Mouse (Mus musculus): ENCODE measurements around the gene Atf2. TPM values are rescaled to one million over a fixed set of nuclear protein-coding genes. Genes with fewer than 3 reads are reported as not detected.
"Not testable (repeated sequence)": the region's sequence is repeated elsewhere in the genome, so short reads cannot be mapped to it uniquely, and the experiment has no call there.

The Atf2 gene
- polyA plus RNA-seq, 1 experiment: 22.0 TPM

- no peaks in the 10 kb centered on the region for H3K27me3 ChIP-seq (replicated peaks; ENCODE audit: control insufficient read depth, insufficient read depth, low read length)
- 64% methylated on average over 1 of the region's 1 CpGs for WGBS
Measured at GRCm38 (mm10) chr2:73833284-73833683, 59.2 kb downstream of the Atf2 start.

GRCm38 (mm10) chr2:73818742-73819141, 73.7 kb downstream of the Atf2 start:
- H3K4me3 ChIP-seq (ENCODE audit: insufficient read depth, low read depth, low read length): no peak overlapping the region

More at GRCm38 (mm10) chr2:73833284-73833683, 59.2 kb downstream of the Atf2 start:
- Histone ChIP-seq H3K4me1 (ENCODE audit: control insufficient read depth, insufficient read depth, low read length) (no peaks in the 10 kb centered on the region), H3K4me3 (ENCODE audit: insufficient read depth, low read depth, low read length) (no peak overlapping the region), H3K27ac (ENCODE audit: insufficient read depth, low read depth, low read length) (no peak overlapping the region), H3K36me3 (ENCODE audit: control insufficient read depth, insufficient read depth, low read length) (peaks cover 1% of the 10 kb centered on the region)
- TF ChIP-seq CTCF (conservative IDR thresholded peaks at IDR 0.05; ENCODE audit: insufficient read depth, insufficient read length, low read depth, low read length): no peak
- no peak for TF ChIP-seq POLR2A (IDR thresholded peaks at IDR 0.05; ENCODE audit: low read depth, low read length)
- DNase-seq: no peak

GRCm38 (mm10) chr2:73807609-73808008, 84.8 kb downstream of the Atf2 start:
- Histone ChIP-seq H3K27ac (ENCODE audit: insufficient read depth, low read depth, low read length) (no peak overlapping the region), H3K4me1 (ENCODE audit: control insufficient read depth, insufficient read depth, low read length) (no peaks in the 10 kb centered on the region), H3K4me3 (ENCODE audit: insufficient read depth, low read depth, low read length) (no peak overlapping the region), H3K36me3 (ENCODE audit: control insufficient read depth, insufficient read depth, low read length) (no peaks in the 10 kb centered on the region), H3K27me3 (replicated peaks; ENCODE audit: control insufficient read depth, insufficient read depth, low read length) (no peaks in the 10 kb centered on the region)
- WGBS: 84% methylated on average over 8 of the region's 8 CpGs
- TF ChIP-seq CTCF (conservative IDR thresholded peaks at IDR 0.05; ENCODE audit: insufficient read depth, insufficient read length, low read depth, low read length): no peak
- no peak for TF ChIP-seq POLR2A (IDR thresholded peaks at IDR 0.05; ENCODE audit: low read depth, low read length)
- no peak for DNase-seq

More at GRCm38 (mm10) chr2:73818742-73819141, 73.7 kb downstream of the Atf2 start:
- no peaks in the 10 kb centered on the region for H3K4me1 ChIP-seq (ENCODE audit: control insufficient read depth, insufficient read depth, low read length)
- peaks cover 2% of the 10 kb centered on the region; the same call in 1 of the 2 replicates for H3K36me3 ChIP-seq (ENCODE audit: control insufficient read depth, insufficient read depth, low read length)
- no peak for DNase-seq
- H3K27me3 ChIP-seq (replicated peaks; ENCODE audit: control insufficient read depth, insufficient read depth, low read length): no peaks in the 10 kb centered on the region
- 83% methylated on average over 4 of the region's 4 CpGs for WGBS
- TF ChIP-seq POLR2A (IDR thresholded peaks at IDR 0.05; ENCODE audit: low read depth, low read length) (no peak), CTCF (conservative IDR thresholded peaks at IDR 0.05; ENCODE audit: insufficient read depth, insufficient read length, low read depth, low read length) (no peak)
- H3K27ac ChIP-seq (ENCODE audit: insufficient read depth, low read depth, low read length): no peak overlapping the region

- not testable (repeated sequence) for H3K36me3 ChIP-seq (ENCODE audit: control insufficient read depth, insufficient read depth, low read length); H3K4me3 ChIP-seq (ENCODE audit: insufficient read depth, low read depth, low read length); H3K27ac ChIP-seq (ENCODE audit: insufficient read depth, low read depth, low read length); H3K4me1 ChIP-seq (ENCODE audit: control insufficient read depth, insufficient read depth, low read length); DNase-seq; H3K27me3 ChIP-seq (replicated peaks; ENCODE audit: control insufficient read depth, insufficient read depth, low read length)
- WGBS: 88% methylated on average over 9 of the region's 9 CpGs
Measured at GRCm38 (mm10) chr2:73800127-73800526, 92.3 kb downstream of the Atf2 start.

- Histone ChIP-seq H3K4me1 (ENCODE audit: control insufficient read depth, insufficient read depth, low read length) (no peaks in the 10 kb centered on the region), H3K4me3 (ENCODE audit: insufficient read depth, low read depth, low read length) (no peak overlapping the region), H3K27ac (ENCODE audit: insufficient read depth, low read depth, low read length) (no peak overlapping the region), H3K36me3 (ENCODE audit: control insufficient read depth, insufficient read depth, low read length) (no peaks in the 10 kb centered on the region), H3K27me3 (replicated peaks; ENCODE audit: control insufficient read depth, insufficient read depth, low read length) (no peaks in the 10 kb centered on the region)
- DNase-seq: no peak
- 45% methylated on average over 5 of the region's 5 CpGs for WGBS
- no peak for TF ChIP-seq POLR2A (IDR thresholded peaks at IDR 0.05; ENCODE audit: low read depth, low read length)
- TF ChIP-seq CTCF (conservative IDR thresholded peaks at IDR 0.05; ENCODE audit: insufficient read depth, insufficient read length, low read depth, low read length): no peak
Measured at GRCm38 (mm10) chr2:73798786-73799185, 93.7 kb downstream of the Atf2 start.

- no peaks in the 10 kb centered on the region for H3K27me3 ChIP-seq (replicated peaks; ENCODE audit: control insufficient read depth, insufficient read depth, low read length)
- no peak for DNase-seq
- no peaks in the 10 kb centered on the region for H3K36me3 ChIP-seq (ENCODE audit: control insufficient read depth, insufficient read depth, low read length)
- no peaks in the 10 kb centered on the region for H3K4me1 ChIP-seq (ENCODE audit: control insufficient read depth, insufficient read depth, low read length)
- WGBS: 49% methylated on average over 4 of the region's 4 CpGs
- no peak for TF ChIP-seq POLR2A (IDR thresholded peaks at IDR 0.05; ENCODE audit: low read depth, low read length)
- TF ChIP-seq CTCF (conservative IDR thresholded peaks at IDR 0.05; ENCODE audit: insufficient read depth, insufficient read length, low read depth, low read length): no peak
- H3K27ac ChIP-seq (ENCODE audit: insufficient read depth, low read depth, low read length): no peak overlapping the region
- no peak overlapping the region for H3K4me3 ChIP-seq (ENCODE audit: insufficient read depth, low read depth, low read length)
Measured at GRCm38 (mm10) chr2:73798136-73798535, 94.3 kb downstream of the Atf2 start.

- TF ChIP-seq CTCF (conservative IDR thresholded peaks at IDR 0.05; ENCODE audit: insufficient read depth, insufficient read length, low read depth, low read length) (peak; percentile 37; the same call in 1 of the 2 replicates), POLR2A (IDR thresholded peaks at IDR 0.05; ENCODE audit: low read depth, low read length) (no peak)
- H3K4me1 ChIP-seq (ENCODE audit: control insufficient read depth, insufficient read depth, low read length): no peaks in the 10 kb centered on the region
Measured at GRCm38 (mm10) chr2:73791846-73792630, 100.4 kb downstream of the Atf2 start.

More at GRCm38 (mm10) chr2:73791846-73792630, 100.4 kb downstream of the Atf2 start:
- Histone ChIP-seq H3K27me3 (replicated peaks; ENCODE audit: control insufficient read depth, insufficient read depth, low read length) (no peaks in the 10 kb centered on the region), H3K4me3 (ENCODE audit: insufficient read depth, low read depth, low read length) (no peak overlapping the region), H3K36me3 (ENCODE audit: control insufficient read depth, insufficient read depth, low read length) (no peaks in the 10 kb centered on the region), H3K27ac (ENCODE audit: insufficient read depth, low read depth, low read length) (no peak overlapping the region)
- 51% methylated on average over 19 of the region's 19 CpGs for WGBS
- DNase-seq: no peak

Measured in kidney, adult 2 months (tissue).